Mouse (Mus musculus): ENCODE results near the gene Crisp4.

DNA sequence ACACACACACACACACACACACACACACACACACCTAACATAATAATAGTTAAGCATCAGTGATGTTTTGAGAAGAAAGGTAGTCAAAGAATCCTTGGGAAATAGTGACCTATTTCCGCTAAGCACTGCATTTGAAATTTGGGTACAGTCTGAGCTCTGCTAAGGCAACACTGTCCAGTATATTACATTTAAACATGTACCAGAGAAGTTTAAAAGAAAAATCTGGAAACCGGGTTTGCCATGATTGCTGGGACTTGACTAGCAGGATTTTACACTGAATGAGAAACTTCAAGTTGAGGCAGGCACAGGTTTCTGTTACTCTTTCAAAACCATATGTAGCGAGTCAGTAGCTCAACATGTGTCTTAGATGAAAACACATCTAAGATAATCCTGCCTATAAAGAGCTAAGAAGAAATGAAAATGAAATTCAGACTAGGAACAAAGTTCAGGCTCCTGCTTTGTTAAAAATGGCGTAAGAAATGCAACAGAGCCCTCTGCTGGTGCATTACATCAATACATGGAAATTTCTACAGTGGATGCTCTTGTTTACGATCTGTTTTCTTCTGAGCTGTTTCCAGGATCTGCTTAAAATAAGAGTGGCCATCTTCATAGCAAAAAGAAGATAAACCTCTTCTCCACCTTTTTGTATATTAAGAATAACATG lies 39.7 kb downstream of the Crisp4 start:
- TF ChIP-seq CTCF (IDR thresholded peaks at IDR 0.05) (peak; percentile 49), EP300 (IDR thresholded peaks at IDR 0.05) (no peak)

Measured in lung, postnatal 0 days (tissue).